Mouse (Mus musculus): ENCODE measurements at regions not wholly inside any gene's neighbourhood (a gene's known extent, or its start where the extent isn't known, plus 50 kb on each side); places are given as distances from the start of the nearest gene placed in this dataset.

DNA sequence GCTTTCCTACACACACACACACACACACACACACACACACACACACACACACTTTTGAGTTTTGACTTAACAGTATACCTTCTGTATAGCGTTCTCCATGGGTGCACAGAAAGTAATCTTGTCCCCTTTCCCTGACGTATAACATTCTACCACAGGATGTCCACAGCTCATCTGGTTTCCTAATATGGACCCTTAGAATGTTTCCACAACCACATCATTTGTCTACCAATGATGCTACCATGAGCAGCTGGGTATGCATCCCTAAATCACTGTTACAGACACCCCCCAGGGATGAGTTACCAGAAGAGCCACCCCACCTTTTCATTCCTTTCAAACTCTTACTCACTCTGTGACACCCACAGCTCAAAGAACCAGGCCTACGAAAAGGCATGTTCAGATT, 166.8 kb upstream of the Rreb1 start:
- no peak overlapping the region for H3K4me3 ChIP-seq (ENCODE audit: low read depth, low read length)
- no peak overlapping the region for H3K4me2 ChIP-seq
- no peaks in the 10 kb centered on the region for H3K9me3 ChIP-seq (ENCODE audit: low read depth, low read length)
- no peaks in the 10 kb centered on the region for H3K27me3 ChIP-seq (ENCODE audit: insufficient read depth, low read length)
- no peaks in the 10 kb centered on the region for H3K4me1 ChIP-seq (ENCODE audit: insufficient read depth)
- no peak overlapping the region for H3K9ac ChIP-seq
- no peaks in the 10 kb centered on the region for H3K36me3 ChIP-seq (ENCODE audit: insufficient read depth)
- no peak for DNase-seq
- no peak for TF ChIP-seq CTCF (IDR thresholded peaks at IDR 0.05; ENCODE audit: low read depth)
- ATAC-seq (ENCODE audit: insufficient read depth), result no peak
- WGBS, result 73% methylated on average over 3 of the region's 3 CpGs
- H3K27ac ChIP-seq (ENCODE audit: low read depth), result no peak overlapping the region

DNA sequence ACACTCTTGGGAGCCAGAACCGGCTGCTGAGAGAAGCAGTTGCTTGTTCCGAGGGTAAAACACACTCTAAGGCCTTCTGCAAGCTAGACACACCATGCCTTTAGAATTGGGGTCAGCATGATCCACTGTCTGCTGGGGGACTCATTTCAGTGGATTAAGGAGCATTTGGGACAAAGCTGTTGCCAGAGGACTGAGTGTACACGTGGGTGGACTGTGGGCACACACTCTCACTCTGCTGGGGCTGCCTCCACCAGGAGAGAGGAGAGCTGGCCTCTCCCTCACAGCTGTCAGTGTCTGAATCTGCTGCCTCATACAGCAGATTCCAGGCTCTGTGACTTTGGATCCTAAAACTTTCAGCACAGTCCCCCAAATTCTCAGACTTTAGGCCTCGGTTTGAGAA, 161.2 kb upstream of the Rreb1 start:
- H3K27me3 ChIP-seq (ENCODE audit: insufficient read depth, low read length), result no peaks in the 10 kb centered on the region
- H3K4me3 ChIP-seq (ENCODE audit: low read depth, low read length), result no peak overlapping the region
- no peak overlapping the region for H3K27ac ChIP-seq (ENCODE audit: low read depth)
- no peaks in the 10 kb centered on the region for H3K36me3 ChIP-seq (ENCODE audit: insufficient read depth)
- H3K9ac ChIP-seq, result no peak overlapping the region
- DNase-seq, result no peak
- no peak for TF ChIP-seq CTCF (IDR thresholded peaks at IDR 0.05; ENCODE audit: low read depth)
- peaks cover 9% of the 10 kb centered on the region for H3K4me1 ChIP-seq (ENCODE audit: insufficient read depth)
- ATAC-seq (ENCODE audit: insufficient read depth), result no peak
- H3K4me2 ChIP-seq, result no peak overlapping the region
- H3K9me3 ChIP-seq (ENCODE audit: low read depth, low read length), result no peaks in the 10 kb centered on the region
- WGBS, result 72% methylated on average over 4 of the region's 4 CpGs

DNA sequence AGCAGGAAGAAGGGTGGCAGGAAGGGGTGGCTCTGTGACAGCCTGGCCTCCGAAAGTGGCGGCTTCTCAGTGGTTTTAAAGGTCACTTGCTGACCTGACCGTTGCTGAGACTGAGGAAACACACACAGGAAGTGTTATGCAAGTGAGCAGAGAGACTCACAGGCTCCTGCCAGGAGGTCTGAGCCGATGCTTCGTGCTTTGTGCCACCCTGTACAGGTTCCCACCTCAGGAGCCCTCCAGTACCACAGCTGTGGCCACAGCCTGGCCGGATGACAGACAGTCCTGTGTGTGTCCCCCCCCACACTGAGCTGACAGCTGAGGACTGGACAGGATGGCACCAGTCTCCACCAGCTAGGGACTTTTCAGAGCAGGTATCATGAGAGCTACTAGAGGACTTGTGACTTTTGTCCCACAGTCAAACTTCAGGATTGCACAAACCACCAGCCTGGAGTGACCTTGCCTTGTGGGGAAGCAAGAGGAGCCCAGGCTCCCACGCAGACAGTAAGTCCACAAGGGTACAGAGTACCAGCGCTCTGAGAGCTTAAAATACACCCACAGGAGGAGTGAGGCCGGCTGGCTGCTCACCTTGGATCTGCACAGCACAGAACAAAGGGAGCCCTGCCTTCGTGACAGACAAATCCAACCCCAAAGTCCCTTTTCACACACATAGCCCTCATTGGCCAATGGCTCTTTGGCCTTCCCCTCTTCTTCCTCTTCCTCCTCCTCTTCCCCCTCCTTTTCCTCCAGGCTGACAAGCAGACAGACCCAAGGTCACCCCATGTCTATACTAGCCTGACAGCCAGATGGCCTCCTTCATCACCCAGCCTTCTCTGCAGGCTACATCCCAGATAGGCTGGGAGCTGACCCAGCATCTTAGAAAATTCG, 158.1 kb upstream of the Rreb1 start:
- H3K4me3 ChIP-seq (ENCODE audit: low read depth, low read length), result no peak overlapping the region
- H3K4me2 ChIP-seq, result no peak overlapping the region
- H3K9me3 ChIP-seq (ENCODE audit: low read depth, low read length), result no peaks in the 10 kb centered on the region
- peak; percentile 79 for DNase-seq
- no peaks in the 10 kb centered on the region for H3K36me3 ChIP-seq (ENCODE audit: insufficient read depth)
- peak overlapping the region; percentile 75 for H3K27ac ChIP-seq (ENCODE audit: low read depth)
- peak; percentile 86 for ATAC-seq (ENCODE audit: insufficient read depth)
- 26% methylated on average over 11 of the region's 11 CpGs for WGBS
- TF ChIP-seq CTCF (IDR thresholded peaks at IDR 0.05; ENCODE audit: low read depth), result no peak
- H3K9ac ChIP-seq, result peak overlapping the region; percentile 9; the same call in 1 of the 2 replicates
- H3K4me1 ChIP-seq (ENCODE audit: insufficient read depth), result peaks cover 9% of the 10 kb centered on the region
- H3K27me3 ChIP-seq (ENCODE audit: insufficient read depth, low read length), result no peaks in the 10 kb centered on the region

DNA sequence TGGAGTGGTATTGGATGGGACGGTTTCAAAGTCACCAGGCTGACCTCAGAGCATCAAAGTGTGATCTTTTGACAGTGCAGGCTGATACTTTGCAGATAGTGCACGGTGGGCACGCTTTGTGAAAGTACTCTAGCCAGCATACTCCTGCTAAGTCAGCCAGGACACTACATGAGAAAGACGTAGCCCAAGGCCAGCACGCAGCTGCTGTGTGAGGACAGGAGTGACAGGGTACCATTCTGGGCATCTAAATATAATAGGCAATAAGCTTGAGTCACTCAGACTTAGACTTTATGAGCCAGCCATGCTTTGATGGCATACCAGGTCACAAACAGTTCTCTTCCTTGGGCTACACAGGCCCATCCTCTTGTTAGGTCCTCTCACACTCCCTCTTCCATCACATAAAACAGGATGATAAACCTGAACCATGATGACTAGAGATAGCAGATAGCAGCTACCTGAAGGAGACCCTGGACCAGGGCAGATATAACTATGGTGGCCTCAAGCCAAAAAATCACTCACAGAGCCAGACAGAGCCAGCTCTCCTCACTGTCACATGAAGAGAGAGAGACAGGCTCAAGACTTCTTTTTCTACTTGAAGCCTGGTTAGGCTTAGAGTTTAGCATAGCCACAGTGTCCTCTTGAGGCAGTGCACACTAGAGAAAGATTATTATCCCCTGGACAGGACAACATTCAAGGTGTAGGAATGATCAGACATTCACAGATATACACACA, 156.7 kb upstream of the Rreb1 start:
- H3K4me1 ChIP-seq (ENCODE audit: insufficient read depth), result peaks cover 9% of the 10 kb centered on the region
- 83% methylated on average over 5 of the region's 5 CpGs for WGBS
- no peak for TF ChIP-seq CTCF (IDR thresholded peaks at IDR 0.05; ENCODE audit: low read depth)
- H3K9ac ChIP-seq, result no peak overlapping the region
- no peak overlapping the region for H3K27ac ChIP-seq (ENCODE audit: low read depth)
- no peaks in the 10 kb centered on the region for H3K9me3 ChIP-seq (ENCODE audit: low read depth, low read length)
- no peak overlapping the region for H3K4me3 ChIP-seq (ENCODE audit: low read depth, low read length)
- no peaks in the 10 kb centered on the region for H3K36me3 ChIP-seq (ENCODE audit: insufficient read depth)
- ATAC-seq (ENCODE audit: insufficient read depth), result no peak
- no peak for DNase-seq
- no peak overlapping the region for H3K4me2 ChIP-seq
- no peaks in the 10 kb centered on the region for H3K27me3 ChIP-seq (ENCODE audit: insufficient read depth, low read length)

DNA sequence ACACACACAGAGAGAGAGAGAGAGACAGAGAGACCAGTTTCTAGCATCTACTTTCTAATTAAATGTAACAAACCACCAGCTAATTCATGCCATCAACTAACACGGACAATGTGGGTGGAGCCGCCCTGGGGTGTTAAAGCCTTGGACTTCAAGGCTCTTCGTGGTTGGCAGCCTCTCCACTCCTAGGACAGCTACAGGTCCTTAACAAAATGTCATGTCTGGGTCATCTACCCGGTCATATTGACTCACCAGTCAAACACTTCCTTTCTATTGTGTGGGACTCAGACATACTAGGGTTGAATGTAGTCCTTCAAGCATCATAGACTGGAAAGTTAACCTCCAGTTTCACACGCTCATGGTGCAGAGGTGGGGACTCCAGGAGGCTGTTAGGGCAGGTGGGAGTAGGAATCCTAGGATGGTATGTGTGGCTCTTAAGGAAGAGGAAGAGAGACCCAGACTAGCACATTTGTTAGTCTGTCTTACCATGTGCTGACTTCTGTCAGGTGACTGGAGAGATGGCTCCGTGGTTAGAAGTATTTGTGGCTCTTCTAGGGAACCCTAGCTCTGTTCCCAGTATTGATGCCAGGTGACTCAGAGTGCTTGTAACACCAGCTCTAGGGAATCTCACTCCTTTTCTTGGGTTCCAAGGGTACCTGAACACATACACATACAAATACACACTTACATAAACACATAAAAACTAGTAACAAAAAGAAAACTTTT, 155.7 kb upstream of the Rreb1 start:
- no peak overlapping the region for H3K4me3 ChIP-seq (ENCODE audit: low read depth, low read length)
- 46% methylated on average over 6 of the region's 6 CpGs for WGBS
- no peaks in the 10 kb centered on the region for H3K9me3 ChIP-seq (ENCODE audit: low read depth, low read length)
- ATAC-seq (ENCODE audit: insufficient read depth), result no peak
- H3K9ac ChIP-seq, result no peak overlapping the region
- H3K27me3 ChIP-seq (ENCODE audit: insufficient read depth, low read length), result no peaks in the 10 kb centered on the region
- TF ChIP-seq CTCF (IDR thresholded peaks at IDR 0.05; ENCODE audit: low read depth), result no peak
- no peak overlapping the region for H3K27ac ChIP-seq (ENCODE audit: low read depth)
- peaks cover 9% of the 10 kb centered on the region for H3K4me1 ChIP-seq (ENCODE audit: insufficient read depth)
- DNase-seq, result no peak
- H3K36me3 ChIP-seq (ENCODE audit: insufficient read depth), result no peaks in the 10 kb centered on the region
- no peak overlapping the region for H3K4me2 ChIP-seq

DNA sequence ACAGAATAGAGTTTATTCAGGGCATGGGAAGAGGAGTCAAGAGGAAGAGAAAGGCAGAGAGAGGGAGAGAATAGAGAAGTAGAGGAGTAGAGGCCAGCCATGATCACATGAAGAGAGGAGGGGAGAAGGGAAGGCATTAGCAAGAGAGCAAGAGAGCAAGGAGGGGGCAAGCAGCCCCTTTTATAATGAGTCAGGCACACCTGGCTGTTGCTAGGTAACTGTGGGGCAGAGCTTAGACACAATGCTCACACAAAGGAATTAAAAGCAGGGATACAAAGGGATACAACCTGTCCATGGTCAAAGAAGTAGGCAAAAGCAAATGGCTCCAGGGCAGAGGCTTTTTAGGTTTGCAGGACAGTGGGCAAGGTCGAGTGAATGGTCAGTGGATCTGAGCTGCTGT, 153.5 kb upstream of the Rreb1 start:
- H3K36me3 ChIP-seq (ENCODE audit: insufficient read depth), result no peaks in the 10 kb centered on the region
- no peak overlapping the region for H3K27ac ChIP-seq (ENCODE audit: low read depth)
- H3K9ac ChIP-seq, result no peak overlapping the region
- ATAC-seq (ENCODE audit: insufficient read depth) (no peak), DNase-seq (no peak)
- 74% methylated on average over 1 of the region's 1 CpGs for WGBS
- no peak overlapping the region for H3K4me2 ChIP-seq
- peaks cover 7% of the 10 kb centered on the region for H3K4me1 ChIP-seq (ENCODE audit: insufficient read depth)
- H3K27me3 ChIP-seq (ENCODE audit: insufficient read depth, low read length), result no peaks in the 10 kb centered on the region
- H3K4me3 ChIP-seq (ENCODE audit: low read depth, low read length), result no peak overlapping the region
- no peaks in the 10 kb centered on the region for H3K9me3 ChIP-seq (ENCODE audit: low read depth, low read length)
- TF ChIP-seq CTCF (IDR thresholded peaks at IDR 0.05; ENCODE audit: low read depth), result no peak
